Mouse (Mus musculus) retina, postnatal 7 days (tissue): ENCODE results near the gene Ccnd2.

Experiments
- DNase-seq: peaks from one replicate; pipeline ENCODE4 v3.0.0-alpha.2; 2012; ENCODE audit warnings: low read depth, low spot score

Gene Ccnd2

GRCm38 (mm10) chr6:127152106-127152951, at the start of gene Ccnd2:
Gene Ccnd2, minus strand, starts transcription at chr6:127152193.
- DNase-seq = no peak

GRCm38 (mm10) chr6:127196985-127197384, 45.0 kb upstream of the Ccnd2 start:
- no peak for DNase-seq

- DNase-seq = no peak
These were observed 29.3 kb upstream of the Ccnd2 start for GRCm38 (mm10) chr6:127181296-127181695.

- DNase-seq = no peak
These were observed 27.2 kb upstream of the Ccnd2 start for GRCm38 (mm10) chr6:127179056-127179759.

- no peak for DNase-seq
These were observed 26.0 kb upstream of the Ccnd2 start for GRCm38 (mm10) chr6:127177962-127178361.

GRCm38 (mm10) chr6:127177441-127177840, 25.4 kb upstream of the Ccnd2 start:
- no peak for DNase-seq

- DNase-seq = no peak
These were observed 20.5 kb upstream of the Ccnd2 start for GRCm38 (mm10) chr6:127172461-127172860.

- DNase-seq = no peak
These were observed 18.7 kb upstream of the Ccnd2 start for GRCm38 (mm10) chr6:127170734-127171133.

- DNase-seq = no peak
These were observed 13.7 kb upstream of the Ccnd2 start for GRCm38 (mm10) chr6:127165663-127166062.

GRCm38 (mm10) chr6:127162842-127163241, 10.8 kb upstream of the Ccnd2 start:
- no peak for DNase-seq

GRCm38 (mm10) chr6:127157321-127157720, 5.3 kb upstream of the Ccnd2 start:
- DNase-seq = no peak

GRCm38 (mm10) chr6:127155468-127155867, 3.5 kb upstream of the Ccnd2 start:
- DNase-seq = no peak

- no peak for DNase-seq
These were observed 2.8 kb upstream of the Ccnd2 start for GRCm38 (mm10) chr6:127154708-127155268.

GRCm38 (mm10) chr6:127153972-127154707, 2.1 kb upstream of the Ccnd2 start:
- no peak for DNase-seq

- DNase-seq = no peak
These were observed 1.4 kb upstream of the Ccnd2 start for GRCm38 (mm10) chr6:127153296-127153800.

GRCm38 (mm10) chr6:127151565-127152105, 358 bp downstream of the Ccnd2 start:
- DNase-seq = no peak

GRCm38 (mm10) chr6:127150663-127151564, 1.1 kb downstream of the Ccnd2 start:
- no peak for DNase-seq

- DNase-seq = no peak
These were observed 1.9 kb downstream of the Ccnd2 start for GRCm38 (mm10) chr6:127149944-127150662.

GRCm38 (mm10) chr6:127149303-127149943, 2.6 kb downstream of the Ccnd2 start:
- DNase-seq = no peak
